Mouse (Mus musculus) lung, postnatal 0 days (tissue): Measurements from ENCODE around the gene Arhgap31. TPM values are rescaled to one million over a fixed set of nuclear protein-coding genes. Genes with fewer than 3 reads are reported as not detected.

Experiments
- ATAC-seq: fragments of 200-750 bp; cut with Nextera tagmentation; 2 replicates; pipeline ENCODE4 v1.8.0; 2017; ENCODE audit warnings: moderate library complexity
- DNase-seq: peaks from one replicate; pipeline ENCODE4 v3.0.0-alpha.2; 2016; ENCODE audit warnings: low spot score
- H3K27ac ChIP-seq: fragments of 300-500 bp; sonication (generic); 2 replicates; pipeline ENCODE4 v1.5.1; 2014; ENCODE audit warnings: antibody characterized with exemption, mild to moderate bottlenecking, low read length, mixed read lengths
- H3K27me3 ChIP-seq: fragments of 300-500 bp; sonication (generic); replicated peaks from 2 replicates; pipeline ENCODE4 v1.6.1; 2014; ENCODE audit warnings: low read length, mixed read lengths; ENCODE audit not compliant: insufficient read depth
- H3K36me3 ChIP-seq: fragments of 300-500 bp; sonication (generic); 2 replicates; pipeline ENCODE4 v1.6.1; 2014; ENCODE audit warnings: low read length, mixed read lengths; ENCODE audit not compliant: insufficient read depth
- H3K4me1 ChIP-seq: fragments of 300-500 bp; sonication (generic); 2 replicates; pipeline ENCODE4 v1.6.1; 2014; ENCODE audit warnings: antibody characterized with exemption, low read depth, low read length, mixed read lengths; ENCODE audit not compliant: insufficient read depth
- H3K4me2 ChIP-seq: fragments of 300-500 bp; sonication (generic); replicated peaks from 2 replicates; pipeline ENCODE4 v1.6.1; 2014; ENCODE audit warnings: low read depth, mild to moderate bottlenecking, low read length, moderate library complexity, mixed read lengths
- H3K4me3 ChIP-seq: fragments of 300-500 bp; sonication (generic); 2 replicates; pipeline ENCODE4 v1.5.1; 2014; ENCODE audit warnings: low read depth, low read length
- H3K9ac ChIP-seq: fragments of 300-500 bp; sonication (generic); replicated peaks from 2 replicates; pipeline ENCODE4 v1.6.1; 2014; ENCODE audit warnings: low read depth, mild to moderate bottlenecking
- H3K9me3 ChIP-seq: fragments of 300-500 bp; sonication (generic); 2 replicates; pipeline ENCODE4 v1.6.1; 2016; ENCODE audit warnings: low read length, mixed read lengths
- CTCF ChIP-seq: IDR thresholded peaks from 2 replicates; pipeline ENCODE4 v1.5.1; 2016; ENCODE audit warnings: antibody characterized with exemption, mild to moderate bottlenecking
- EP300 ChIP-seq: IDR thresholded peaks from 2 replicates; pipeline ENCODE4 v1.6.1; 2016; ENCODE audit warnings: antibody characterized with exemption, mild to moderate bottlenecking, control low read depth
- WGBS: fragments of 180-500 bp; shearing (Covaris S2); extraction: QIAGEN DNeasy Blood & Tissue Kit; methylation state at CpG from one replicate; pipeline ENCODE4 v1.1.7; 2014; 5-methylcytosine and 5-hydroxymethylcytosine counted together
- polyA plus RNA-seq: library from polyadenylated mRNA; unstranded; fragments of >200 nt; fragmentation: Nextera tagmentation; extraction: Ambion mirVana; gene quantifications from 2 replicates; pipeline ENCODE4 v1.2.1, GENCODE M21; 2015

Arhgap31 gene
- polyA plus RNA-seq, 1 experiment from 2014 or later = 19.2 TPM

DNA sequence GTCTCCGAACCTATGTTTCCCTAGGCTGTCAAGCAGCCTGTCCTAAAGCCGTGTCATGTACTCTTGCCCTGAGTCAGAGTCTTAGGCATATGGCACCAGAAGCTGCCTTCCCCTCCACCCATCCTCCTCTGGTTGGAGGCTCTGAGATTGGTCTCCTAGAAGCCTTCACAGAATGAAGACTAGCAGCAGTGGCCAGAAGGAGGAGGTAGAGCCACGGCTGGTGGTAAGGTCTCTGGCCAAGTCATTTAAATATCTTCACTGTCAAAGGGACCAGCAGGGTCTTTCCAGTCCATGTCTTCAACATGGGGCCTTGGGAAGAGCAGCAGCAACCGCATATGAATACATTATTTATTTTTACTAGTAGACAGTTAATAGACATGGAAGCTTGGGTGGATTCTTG lies 36.4 kb downstream of the Arhgap31 start:
- Histone ChIP-seq H3K4me2 (no peak overlapping the region), H3K27ac (no peak overlapping the region), H3K27me3 (no peaks in the 10 kb centered on the region), H3K4me1 (peaks cover 9% of the 10 kb centered on the region), H3K9me3 (no peaks in the 10 kb centered on the region), H3K9ac (no peak overlapping the region), H3K4me3 (no peak overlapping the region), H3K36me3 (peaks cover 4% of the 10 kb centered on the region; the same call in 1 of the 2 replicates)
- WGBS = 89% methylated on average over 4 of the region's 4 CpGs
- DNase-seq (no peak), ATAC-seq (no peak)
- TF ChIP-seq CTCF (no peak), EP300 (no peak)

GRCm38 (mm10) chr16:38675600-38676335 lies 37.3 kb downstream of the Arhgap31 start:
- Histone ChIP-seq H3K4me1 (peaks cover 9% of the 10 kb centered on the region), H3K4me3 (no peak overlapping the region), H3K27ac (no peak overlapping the region), H3K9me3 (no peaks in the 10 kb centered on the region), H3K36me3 (peaks cover 4% of the 10 kb centered on the region; the same call in 1 of the 2 replicates), H3K9ac (no peak overlapping the region), H3K27me3 (no peaks in the 10 kb centered on the region), H3K4me2 (no peak overlapping the region)
- DNase-seq (no peak), ATAC-seq (no peak)
- 72% methylated on average over 8 of the region's 9 CpGs for WGBS
- TF ChIP-seq EP300 (no peak), CTCF (no peak)

GRCm38 (mm10) chr16:38674891-38675290 lies 38.2 kb downstream of the Arhgap31 start:
- H3K4me2 ChIP-seq = no peak overlapping the region
- H3K27ac ChIP-seq = no peak overlapping the region
- no peaks in the 10 kb centered on the region for H3K9me3 ChIP-seq
- H3K36me3 ChIP-seq = peaks cover 4% of the 10 kb centered on the region; the same call in 1 of the 2 replicates
- H3K4me3 ChIP-seq = no peak overlapping the region
- no peak for DNase-seq
- 85% methylated on average over 11 of the region's 11 CpGs for WGBS
- H3K9ac ChIP-seq = no peak overlapping the region
- peaks cover 4% of the 10 kb centered on the region for H3K4me1 ChIP-seq
- TF ChIP-seq EP300 = no peak
- no peak for TF ChIP-seq CTCF
- no peak for ATAC-seq
- H3K27me3 ChIP-seq = no peaks in the 10 kb centered on the region

GRCm38 (mm10) chr16:38673511-38673910 lies 39.6 kb downstream of the Arhgap31 start:
- no peaks in the 10 kb centered on the region for H3K9me3 ChIP-seq
- H3K9ac ChIP-seq = no peak overlapping the region
- no peak overlapping the region for H3K27ac ChIP-seq
- no peak overlapping the region for H3K4me3 ChIP-seq
- no peak overlapping the region for H3K4me2 ChIP-seq
- H3K4me1 ChIP-seq = peaks cover 11% of the 10 kb centered on the region
- 69% methylated on average over 15 of the region's 15 CpGs for WGBS
- ATAC-seq = peak; percentile 16
- no peaks in the 10 kb centered on the region for H3K27me3 ChIP-seq
- DNase-seq = no peak
- TF ChIP-seq CTCF (no peak), EP300 (no peak)
- peaks cover 4% of the 10 kb centered on the region; the same call in 1 of the 2 replicates for H3K36me3 ChIP-seq

- no peak for ATAC-seq
Measured at GRCm38 (mm10) chr16:38672947-38673346, 40.1 kb downstream of the Arhgap31 start.

DNA sequence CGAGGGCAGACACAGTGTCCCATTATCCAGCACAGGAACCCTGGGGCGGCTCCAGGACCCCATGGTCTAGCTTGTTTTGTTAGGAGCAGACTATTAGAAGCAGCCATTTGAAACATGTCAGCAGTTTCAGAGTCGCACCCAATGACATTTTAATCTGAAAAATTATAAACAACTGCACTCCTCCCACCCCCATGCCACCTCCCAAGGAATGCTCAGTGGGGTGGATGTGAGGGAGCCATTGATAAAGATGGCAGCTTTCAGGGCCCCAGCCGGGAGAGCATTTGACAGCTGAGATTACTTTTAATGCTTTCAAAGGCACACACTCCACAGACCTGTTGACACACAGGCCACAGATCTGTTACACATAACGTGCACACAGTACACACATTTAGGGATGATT lies 40.7 kb downstream of the Arhgap31 start:
- ATAC-seq = peak; percentile 14; the same call in 1 of the 2 replicates

More at GRCm38 (mm10) chr16:38672947-38673346, 40.1 kb downstream of the Arhgap31 start:
- Histone ChIP-seq H3K9ac (no peak overlapping the region), H3K27me3 (no peaks in the 10 kb centered on the region), H3K4me3 (no peak overlapping the region), H3K4me1 (peaks cover 11% of the 10 kb centered on the region), H3K4me2 (no peak overlapping the region), H3K9me3 (no peaks in the 10 kb centered on the region), H3K27ac (no peak overlapping the region), H3K36me3 (peaks cover 4% of the 10 kb centered on the region; the same call in 1 of the 2 replicates)
- DNase-seq = no peak
- TF ChIP-seq EP300 (no peak), CTCF (no peak)
- WGBS = 81% methylated on average over 7 of the region's 7 CpGs

More for the DNA sequence above, 40.7 kb downstream of the Arhgap31 start:
- WGBS = 45% methylated on average over 5 of the region's 5 CpGs
- no peaks in the 10 kb centered on the region for H3K27me3 ChIP-seq
- H3K4me2 ChIP-seq = no peak overlapping the region
- H3K9me3 ChIP-seq = no peaks in the 10 kb centered on the region
- no peak for DNase-seq
- no peak overlapping the region for H3K27ac ChIP-seq
- TF ChIP-seq CTCF = no peak
- TF ChIP-seq EP300 = no peak
- no peak overlapping the region for H3K4me3 ChIP-seq
- H3K9ac ChIP-seq = no peak overlapping the region
- peaks cover 4% of the 10 kb centered on the region; the same call in 1 of the 2 replicates for H3K36me3 ChIP-seq
- peaks cover 11% of the 10 kb centered on the region for H3K4me1 ChIP-seq
